In genomic region chr12:86534283-86534682, GRCm38 (mm10) we compare ENCODE assay signal across 19 mouse cellular contexts.
DNase-seq lines count a peak whose midpoint lies in the region; ATAC-seq lines count a peak whose summit lies in the region.
"Had no signal": no experiment of that assay in that cellular context is flagged by ENCODE, and none has a peak within 500 bp of the region (broad histone marks: within the 10 kb centered on the region; RNA-seq: fewer than 3 reads in every experiment).

No protein-coding gene starts in this region.

- peaks cover 6% of the 10 kb centered on the region for H3K4me1 ChIP-seq in forebrain, embryonic 16.5 days (replicated peaks; ENCODE audit: control insufficient read depth, insufficient read depth, low read length)
- peaks cover 8% of the 10 kb centered on the region for H3K4me1 ChIP-seq in forebrain, embryonic 12.5 days
- H3K4me1 ChIP-seq: embryonic facial prominence, embryonic 12.5 days; intestine, embryonic 15.5 days; limb, embryonic 15.5 days; neural tube, embryonic 15.5 days had no signal

- WGBS in forebrain, embryonic 16.5 days, result 40% methylated on average over 2 of the region's 2 CpGs
- WGBS in forebrain, embryonic 12.5 days, result 65% methylated on average over 2 of the region's 2 CpGs

- no peaks in the 10 kb centered on the region for H3K36me3 ChIP-seq in forebrain, embryonic 16.5 days (ENCODE audit: control insufficient read depth, insufficient read depth)
- H3K36me3 ChIP-seq in forebrain, embryonic 12.5 days (replicated peaks), result no peaks in the 10 kb centered on the region
- H3K36me3 ChIP-seq: embryonic facial prominence, embryonic 12.5 days; hindbrain, embryonic 10.5 days; intestine, embryonic 15.5 days; limb, embryonic 15.5 days; midbrain, embryonic 10.5 days; neural tube, embryonic 15.5 days had no signal

- ATAC-seq in cerebellum, adult (ENCODE audit: insufficient number of reproducible peaks, low FRiP score, low TSS enrichment), result no peak
- peak; percentile 63; the same call in 1 of the 2 replicates for ATAC-seq in forebrain, embryonic 16.5 days
- no peak for ATAC-seq in forebrain, embryonic 12.5 days (ENCODE audit: low FRiP score)
- ATAC-seq: intestine, embryonic 15.5 days had no signal

- H3K4me3 ChIP-seq in forebrain, embryonic 16.5 days (replicated peaks; ENCODE audit: low read length), result no peak overlapping the region
- no peak overlapping the region for H3K4me3 ChIP-seq in forebrain, embryonic 12.5 days (replicated peaks)
- H3K4me3 ChIP-seq: embryonic facial prominence, embryonic 12.5 days; hindbrain, embryonic 10.5 days; intestine, embryonic 15.5 days; layer of hippocampus, adult 2 months; limb, embryonic 15.5 days; midbrain, embryonic 10.5 days; myocyte; neural tube, embryonic 15.5 days had no signal

- DNase-seq in cerebellum, adult 9-11 months, result peak; percentile 7
- DNase-seq in layer of hippocampus, postnatal 14 days (ENCODE audit: low spot score in 2 of 2), result peak; percentile 8 to 29
- DNase-seq in layer of hippocampus, adult 9-11 months, result no peak
- DNase-seq in adipocyte (ENCODE audit: low spot score), result peak; percentile 59
- DNase-seq in right cerebral cortex, postnatal 25 days, result no peak
- DNase-seq: adrenal gland, adult 2 months; lung, postnatal 4 days; thymus, postnatal 25 days had no signal

- no peak overlapping the region for H3K9ac ChIP-seq in forebrain, embryonic 16.5 days (replicated peaks; ENCODE audit: low read depth, low read length)
- H3K9ac ChIP-seq in forebrain, embryonic 12.5 days, result no peak overlapping the region
- H3K9ac ChIP-seq: embryonic facial prominence, embryonic 12.5 days; intestine, embryonic 15.5 days; limb, embryonic 15.5 days; neural tube, embryonic 15.5 days had no signal

- no peaks in the 10 kb centered on the region for H3K9me3 ChIP-seq in forebrain, embryonic 16.5 days (ENCODE audit: control insufficient read depth, low read length)
- H3K9me3 ChIP-seq in forebrain, embryonic 12.5 days, result no peaks in the 10 kb centered on the region
- H3K9me3 ChIP-seq: embryonic facial prominence, embryonic 12.5 days; hindbrain, embryonic 10.5 days; intestine, embryonic 15.5 days; limb, embryonic 15.5 days; midbrain, embryonic 10.5 days; neural tube, embryonic 15.5 days had no signal

- no peaks in the 10 kb centered on the region for H3K27me3 ChIP-seq in forebrain, embryonic 16.5 days (replicated peaks; ENCODE audit: control insufficient read depth, insufficient read depth, low read length)
- H3K27me3 ChIP-seq in forebrain, embryonic 12.5 days, result no peaks in the 10 kb centered on the region
- H3K27me3 ChIP-seq: embryonic facial prominence, embryonic 12.5 days; intestine, embryonic 15.5 days; limb, embryonic 15.5 days; neural tube, embryonic 15.5 days had no signal

- no peak overlapping the region for H3K27ac ChIP-seq in forebrain, embryonic 16.5 days (ENCODE audit: low read length)
- H3K27ac ChIP-seq in forebrain, embryonic 12.5 days, result no peak overlapping the region
- H3K27ac ChIP-seq: embryonic facial prominence, embryonic 12.5 days; hindbrain, embryonic 10.5 days; intestine, embryonic 15.5 days; layer of hippocampus, adult 2 months; limb, embryonic 15.5 days; midbrain, embryonic 10.5 days; neural tube, embryonic 15.5 days had no signal

- no peak overlapping the region for H3K4me2 ChIP-seq in forebrain, embryonic 16.5 days (ENCODE audit: low read length)
- no peak overlapping the region for H3K4me2 ChIP-seq in forebrain, embryonic 12.5 days
- H3K4me2 ChIP-seq: embryonic facial prominence, embryonic 12.5 days; intestine, embryonic 15.5 days; limb, embryonic 15.5 days; neural tube, embryonic 15.5 days had no signal

Comparison
In these comparisons a context has a peak if more than half of its experiments do, and no peak if none do; other contexts are left out.
1. DNase-seq: peak in cerebellum, adult 9-11 months (single experiment), layer of hippocampus, postnatal 14 days (2 of 2) and adipocyte (single experiment); none in layer of hippocampus, adult 9-11 months (single experiment) and right cerebral cortex, postnatal 25 days (single experiment).